Mouse (Mus musculus): Measurements from ENCODE around the gene Zfp750. TPM values are rescaled to one million over a fixed set of nuclear protein-coding genes. Genes with fewer than 3 reads are reported as not detected.

The Zfp750 gene
- 0.05 and 0.66 TPM in 2 replicates for polyA plus RNA-seq (2015; fragmentation: Nextera tagmentation; extraction: Ambion mirVana)

GRCm38 (mm10) chr11:121519131-121519530 is at the start of gene Zfp750:
TSS of gene Zfp750 (minus strand) at chr11:121519333.

Other genes starting within 250 kb of the Zfp750 start
- gene Wdr45b, start 164.9 kb downstream of the Zfp750 start, polyA plus RNA-seq (2015; fragmentation: Nextera tagmentation; extraction: Ambion mirVana) = 54.1 and 57.8 TPM in 2 replicates
- 101 and 105 TPM in 2 replicates for gene Rab40b, start 131.1 kb downstream of the Zfp750 start, polyA plus RNA-seq (2015; fragmentation: Nextera tagmentation; extraction: Ambion mirVana)
- 6.3 and 6.8 TPM in 2 replicates for gene Fn3krp, start 97.9 kb downstream of the Zfp750 start, polyA plus RNA-seq (2015; fragmentation: Nextera tagmentation; extraction: Ambion mirVana)
- 17.0 and 17.3 TPM in 2 replicates for gene Fn3k, start 84.4 kb downstream of the Zfp750 start, polyA plus RNA-seq (2015; fragmentation: Nextera tagmentation; extraction: Ambion mirVana)
- gene Tbcd, start 67.4 kb downstream of the Zfp750 start, polyA plus RNA-seq (2015; fragmentation: Nextera tagmentation; extraction: Ambion mirVana) = 14.2 TPM in 2 replicates
- 3.4 and 3.5 TPM in 2 replicates for gene B3gntl1, start 153.8 kb upstream of the Zfp750 start, polyA plus RNA-seq (2015; fragmentation: Nextera tagmentation; extraction: Ambion mirVana)
- gene Metrnl, start 182.2 kb upstream of the Zfp750 start, polyA plus RNA-seq (2015; fragmentation: Nextera tagmentation; extraction: Ambion mirVana) = 9.5 and 14.8 TPM in 2 replicates

Measured in skeletal muscle tissue, postnatal 0 days (tissue).